Mouse (Mus musculus) sigmoid colon, adult 10 weeks (tissue): ENCODE data around the gene Gm21852. TPM values are rescaled to one million over a fixed set of nuclear protein-coding genes. Genes with fewer than 3 reads are reported as not detected.

ENCODE experiments used
- polyA plus RNA-seq: library from polyadenylated mRNA; stranded (reverse); fragments of 350-450 nt; fragmentation: Illumina TruSeq; extraction: RNeasy Lipid Tissue Mini Kit (QIAGEN cat#74804); gene quantifications from one replicate; pipeline ENCODE4 v1.2.3, GENCODE M21; 2014; ENCODE audit warnings: low read depth, low replicate concordance

The Gm21852 gene
- not detected for polyA plus RNA-seq

DNA sequence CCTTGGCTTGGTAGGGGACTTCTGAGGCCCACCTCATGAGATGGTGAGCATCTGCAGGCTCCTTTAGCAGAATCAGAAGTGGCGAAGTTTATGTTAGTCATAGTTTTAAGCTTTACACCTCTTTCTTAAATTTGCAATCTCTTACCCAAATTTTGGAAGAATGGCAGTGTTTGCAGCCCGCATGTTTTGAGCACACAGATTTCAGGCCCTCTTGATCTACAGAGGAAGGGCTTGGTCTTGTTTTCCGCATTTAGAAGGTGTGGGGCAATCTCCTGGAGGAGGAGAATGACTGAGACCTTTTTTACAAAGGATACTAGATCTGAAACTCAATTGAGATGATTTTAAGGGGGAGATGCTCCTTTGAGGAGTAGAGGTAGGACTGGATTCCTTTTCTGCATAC lies at the start of gene Gm21852:
Gene Gm21852 (minus strand): TSS at position 101 of the 400 bp plus-strand sequence.

Other genes starting within 250 kb of the Gm21852 start
- not detected for gene Gm21797, start 123.8 kb upstream of the Gm21852 start, polyA plus RNA-seq
- not detected for gene Gm20795, start 152.9 kb upstream of the Gm21852 start, polyA plus RNA-seq